Mouse (Mus musculus) cortical plate, adult 2 months (tissue): Measurements from ENCODE around the gene Herc3.
"Not testable (repeated sequence)": the region's sequence is repeated elsewhere in the genome, so short reads cannot be mapped to it uniquely, and the experiment has no call there.

Experiments used
- CTCF ChIP-seq: fragments of 200-500 bp; IDR thresholded peaks from 2 replicates; pipeline ENCODE4 v1.5.1; 2011; ENCODE audit warnings: mild to moderate bottlenecking, control low read depth, low read length; ENCODE audit not compliant: insufficient read depth; ENCODE audit errors: extremely low read depth
- POLR2A ChIP-seq: fragments of 200-500 bp; IDR thresholded peaks from 2 replicates; pipeline ENCODE4 v1.6.1; 2011; ENCODE audit warnings: mild to moderate bottlenecking, low read length, control low read depth; ENCODE audit not compliant: insufficient read depth; ENCODE audit errors: extremely low read depth

GRCm38 (mm10) chr6:58867858-58868257 is 36.6 kb downstream of the Herc3 start:
- TF ChIP-seq POLR2A, CTCF: not testable (repeated sequence)
